Mouse (Mus musculus) macrophage (primary cell): ENCODE results near the gene Hoxc5. TPM values are rescaled to one million over a fixed set of nuclear protein-coding genes. Genes with fewer than 3 reads are reported as not detected.

Source experiments
- H3K27ac ChIP-seq: fragments of 350-480 bp; formaldehyde crosslinking; 2 replicates; pipeline ENCODE4 v1.9.0; 2021
- H3K36me3 ChIP-seq: fragments of 350-480 bp; formaldehyde crosslinking; 2 replicates; pipeline ENCODE4 v1.9.0; 2021; ENCODE audit errors: inconsistent target
- H3K4me3 ChIP-seq: fragments of 350-480 bp; formaldehyde crosslinking; 2 replicates; pipeline ENCODE4 v1.9.0; 2021; ENCODE audit errors: inconsistent target
- H3K79me2 ChIP-seq: fragments of 350-480 bp; formaldehyde crosslinking; 2 replicates; pipeline ENCODE4 v1.9.0; 2021; ENCODE audit errors: inconsistent target
- WGBS: methylation state at CpG from one replicate; pipeline ENCODE4 v1.1.7; 2026; ENCODE audit warnings: inconsistent platforms; ENCODE audit not compliant: missing documents; 5-methylcytosine and 5-hydroxymethylcytosine counted together
- polyA plus RNA-seq: library from polyadenylated mRNA; stranded (reverse); fragments of 250-400 nt; gene quantifications from 3 replicates; pipeline ENCODE4 v1.2.4, GENCODE M21; 2018; ENCODE audit warnings: inconsistent platforms

Hoxc5 gene
- polyA plus RNA-seq, 1 experiment from 2014 or later, result not detected

- no peaks in the 10 kb centered on the region for H3K36me3 ChIP-seq
- 4% methylated on average over 27 of the region's 28 CpGs for WGBS
- no peak overlapping the region for H3K4me3 ChIP-seq
- H3K79me2 ChIP-seq, result no peaks in the 10 kb centered on the region
- no peak overlapping the region for H3K27ac ChIP-seq
Measured at GRCm38 (mm10) chr15:103015009-103015399, 47.8 kb downstream of the Hoxc5 start.

GRCm38 (mm10) chr15:103015406-103016166 lies 48.3 kb downstream of the Hoxc5 start:
- no peak overlapping the region for H3K4me3 ChIP-seq
- 26% methylated on average over 19 of the region's 19 CpGs for WGBS
- no peak overlapping the region for H3K27ac ChIP-seq
- H3K79me2 ChIP-seq, result no peaks in the 10 kb centered on the region
- no peaks in the 10 kb centered on the region for H3K36me3 ChIP-seq

GRCm38 (mm10) chr15:103018636-103019035 lies 51.4 kb downstream of the Hoxc5 start, which contains the start of gene Hoxc4:
Gene Hoxc4, plus strand, starts transcription at chr15:103018934.
- Histone ChIP-seq H3K4me3 (no peak within 1 kb of the TSS), H3K27ac (no peak within 1 kb of the TSS), H3K36me3 (no peaks in the 10 kb centered on the region), H3K79me2 (no peaks in the 10 kb centered on the region)
- WGBS, result 78% methylated on average over 9 of the region's 9 CpGs

- Histone ChIP-seq H3K79me2 (no peaks in the 10 kb centered on the region), H3K27ac (no peak overlapping the region), H3K4me3 (no peak overlapping the region), H3K36me3 (no peaks in the 10 kb centered on the region)
- 14% methylated on average over 8 of the region's 8 CpGs for WGBS
Measured at GRCm38 (mm10) chr15:103020899-103021418, 53.7 kb downstream of the Hoxc5 start.

GRCm38 (mm10) chr15:103021544-103021943 lies 54.3 kb downstream of the Hoxc5 start:
- no peaks in the 10 kb centered on the region for H3K79me2 ChIP-seq
- H3K27ac ChIP-seq, result no peak overlapping the region
- 11% methylated on average over 8 of the region's 8 CpGs for WGBS
- H3K4me3 ChIP-seq, result no peak overlapping the region
- no peaks in the 10 kb centered on the region for H3K36me3 ChIP-seq

GRCm38 (mm10) chr15:103024131-103024530 lies 56.9 kb downstream of the Hoxc5 start:
- Histone ChIP-seq H3K27ac (no peak overlapping the region), H3K36me3 (no peaks in the 10 kb centered on the region), H3K4me3 (no peak overlapping the region), H3K79me2 (no peaks in the 10 kb centered on the region)
- WGBS, result 12% methylated on average over 2 of the region's 2 CpGs

GRCm38 (mm10) chr15:103027266-103028235 lies 60.3 kb downstream of the Hoxc5 start:
- Histone ChIP-seq H3K36me3 (no peaks in the 10 kb centered on the region), H3K27ac (no peak overlapping the region), H3K79me2 (no peaks in the 10 kb centered on the region), H3K4me3 (no peak overlapping the region)
- 13% methylated on average over 43 of the region's 43 CpGs for WGBS

- WGBS, result 58% methylated on average over 9 of the region's 9 CpGs
- Histone ChIP-seq H3K27ac (no peak overlapping the region), H3K4me3 (no peak overlapping the region), H3K36me3 (no peaks in the 10 kb centered on the region), H3K79me2 (no peaks in the 10 kb centered on the region)
Measured at GRCm38 (mm10) chr15:103028916-103029512, 61.8 kb downstream of the Hoxc5 start.

- Histone ChIP-seq H3K27ac (no peak overlapping the region), H3K4me3 (no peak overlapping the region), H3K79me2 (no peaks in the 10 kb centered on the region), H3K36me3 (no peaks in the 10 kb centered on the region)
- 20% methylated on average over 8 of the region's 8 CpGs for whole genome bisulfite sequencing
Measured at GRCm38 (mm10) chr15:103030142-103030541, 62.9 kb downstream of the Hoxc5 start.

- no peak overlapping the region for H3K4me3 ChIP-seq
- no peak overlapping the region for H3K27ac ChIP-seq
- H3K79me2 ChIP-seq, result no peaks in the 10 kb centered on the region
- no CpG with 5 or more reads among the region's 3 CpGs for WGBS
- H3K36me3 ChIP-seq, result no peaks in the 10 kb centered on the region
Measured at GRCm38 (mm10) chr15:103032167-103032566, 64.9 kb downstream of the Hoxc5 start.

GRCm38 (mm10) chr15:103032646-103033575 lies 65.7 kb downstream of the Hoxc5 start:
- Histone ChIP-seq H3K4me3 (no peak overlapping the region), H3K36me3 (no peaks in the 10 kb centered on the region), H3K27ac (no peak overlapping the region), H3K79me2 (no peaks in the 10 kb centered on the region)
- 7% methylated on average over 26 of the region's 26 CpGs for WGBS

GRCm38 (mm10) chr15:103034043-103034806 lies 67.0 kb downstream of the Hoxc5 start:
- Histone ChIP-seq H3K36me3 (no peaks in the 10 kb centered on the region), H3K27ac (no peak overlapping the region), H3K79me2 (no peaks in the 10 kb centered on the region), H3K4me3 (no peak overlapping the region)
- 4% methylated on average over 24 of the region's 24 CpGs for WGBS
